Mouse (Mus musculus): Measurements from ENCODE around the gene Iscu.

The Iscu gene

GRCm38 (mm10) chr5:113815041-113815389 is 42.5 kb downstream of the Iscu start:
- DNase-seq (ENCODE audit: low spot score in 2 of 2) = no peak

- peak in 1 of 2 experiments; percentile 61 for DNase-seq (ENCODE audit: low spot score in 2 of 2)
These were observed 43.1 kb downstream of the Iscu start for GRCm38 (mm10) chr5:113815638-113816152.

GRCm38 (mm10) chr5:113818572-113818971 is 46.0 kb downstream of the Iscu start:
- no peak for DNase-seq (ENCODE audit: low spot score in 2 of 2)

GRCm38 (mm10) chr5:113824228-113824627 is 51.7 kb downstream of the Iscu start:
- no peak for DNase-seq (ENCODE audit: low spot score in 2 of 2)

GRCm38 (mm10) chr5:113825558-113825957 is 53.0 kb downstream of the Iscu start:
- DNase-seq (ENCODE audit: low spot score in 2 of 2) = no peak

GRCm38 (mm10) chr5:113826619-113827018 is 54.1 kb downstream of the Iscu start:
- DNase-seq (ENCODE audit: low spot score in 2 of 2) = no peak
